Mouse (Mus musculus) C2C12 (cell line): Measurements from ENCODE around the gene Gm26602.
"Not testable (repeated sequence)": the region's sequence is repeated elsewhere in the genome, so short reads cannot be mapped to it uniquely, and the experiment has no call there.

ENCODE experiments used
- CTCF ChIP-seq: IDR thresholded peaks from one replicate; pipeline ENCODE4 v1.5.1; 2011; ENCODE audit not compliant: control insufficient read depth, insufficient read depth, insufficient read length
- MYOD1 ChIP-seq: IDR thresholded peaks from one replicate; pipeline ENCODE4 v1.6.1; 2011; ENCODE audit warnings: low read depth; ENCODE audit not compliant: control insufficient read depth, insufficient read length
- MYOG ChIP-seq: IDR thresholded peaks from one replicate; pipeline ENCODE4 v1.6.1; 2011; ENCODE audit not compliant: control insufficient read depth, insufficient read length; ENCODE audit errors: extremely low read depth
- USF1 ChIP-seq: IDR thresholded peaks from one replicate; pipeline ENCODE4 v1.6.1; 2011; ENCODE audit warnings: low read depth, mild to moderate bottlenecking, control low read depth, moderate library complexity

- TF ChIP-seq CTCF, USF1, MYOG, MYOD1: not testable (repeated sequence)
Observed at GRCm38 (mm10) chr10:79959412-79959811, 48.8 kb downstream of the Gm26602 start.
